Mouse (Mus musculus): ENCODE measurements around the gene Mindy4. TPM values are rescaled to one million over a fixed set of nuclear protein-coding genes. Genes with fewer than 3 reads are reported as not detected.

Gene Mindy4
- total and polyA plus RNA-seq, 3 experiments = not detected

DNA sequence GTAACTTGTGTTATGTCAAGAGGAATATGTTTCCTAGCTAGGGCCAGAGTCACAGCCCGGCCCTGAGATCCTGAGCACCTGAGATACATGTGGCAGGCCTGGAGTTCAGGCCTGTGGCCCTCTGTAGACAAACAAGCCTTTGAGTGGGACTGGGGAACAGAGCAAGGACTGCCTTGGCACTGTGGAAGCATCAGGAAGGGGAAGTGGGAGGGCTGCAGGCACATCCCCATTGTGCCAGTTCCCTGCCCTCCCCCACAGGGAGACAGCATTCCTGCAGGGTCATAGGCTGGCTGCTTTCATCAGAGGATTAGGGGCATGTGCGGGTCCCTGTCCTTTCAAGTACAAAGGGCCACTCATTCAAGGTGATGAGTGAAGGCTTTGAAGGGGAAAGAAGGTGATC is 107.0 kb downstream of the Mindy4 start:
- H3K27ac ChIP-seq (ENCODE audit: insufficient read depth, low read depth) = no peak overlapping the region
- peaks cover 76% of the 10 kb centered on the region for H3K27me3 ChIP-seq (replicated peaks)
- no peaks in the 10 kb centered on the region for H3K36me3 ChIP-seq (replicated peaks in 1 of 2; ENCODE audit: control insufficient read depth in 1 of 2, insufficient read depth in 1 of 2, low read length in 1 of 2)
- TF ChIP-seq ETS1 (conservative IDR thresholded peaks at IDR 0.05; ENCODE audit: low read depth, low read length) = no peak
- TF ChIP-seq ZC3H11A (IDR thresholded peaks at IDR 0.05; ENCODE audit: low read depth, low read length) = no peak
- no peak for TF ChIP-seq MXI1 (IDR thresholded peaks at IDR 0.05; ENCODE audit: low read depth, low read length)
- no peak for TF ChIP-seq PAX5 (IDR thresholded peaks at IDR 0.05; ENCODE audit: low read length)
- no peak for TF ChIP-seq CTCF (conservative IDR thresholded peaks at IDR 0.05 in 1 of 2, IDR thresholded peaks at IDR 0.05 in 1 of 2; ENCODE audit: low read depth in 2 of 2, low read length in 2 of 2)
- TF ChIP-seq SMC3 (IDR thresholded peaks at IDR 0.05; ENCODE audit: low read depth, low read length) = no peak
- no peak for TF ChIP-seq MEF2A (IDR thresholded peaks at IDR 0.05; ENCODE audit: borderline replicate concordance, low read depth, low read length)
- no peak for TF ChIP-seq MAFK (IDR thresholded peaks at IDR 0.05; ENCODE audit: insufficient replicate concordance, low read length)
- TF ChIP-seq NELFE (IDR thresholded peaks at IDR 0.05; ENCODE audit: low read depth, low read length) = no peak
- TF ChIP-seq MYC (IDR thresholded peaks at IDR 0.05; ENCODE audit: low read depth, low read length) = no peak
- TF ChIP-seq BHLHE40 (IDR thresholded peaks at IDR 0.05; ENCODE audit: low read depth, low read length) = no peak
- no peak for TF ChIP-seq POLR2A (IDR thresholded peaks at IDR 0.05; ENCODE audit: low read depth, low read length)
- TF ChIP-seq USF2 (conservative IDR thresholded peaks at IDR 0.05; ENCODE audit: low read depth, low read length) = no peak
- no peak for TF ChIP-seq UBTF (IDR thresholded peaks at IDR 0.05; ENCODE audit: low read depth, low read length)
- no peak for TF ChIP-seq USF1 (IDR thresholded peaks at IDR 0.05; ENCODE audit: low read depth, low read length)
- H3K4me1 ChIP-seq (ENCODE audit: control insufficient read depth in 1 of 2, insufficient read depth in 2 of 2) = no peaks in the 10 kb centered on the region
- H3K9me3 ChIP-seq (replicated peaks; ENCODE audit: low read length) = no peaks in the 10 kb centered on the region
- no peaks in the 10 kb centered on the region for H3K79me2 ChIP-seq (replicated peaks; ENCODE audit: control insufficient read depth, extremely low read depth, insufficient read depth, poor library complexity, severe bottlenecking)
- no peak overlapping the region for H3K4me3 ChIP-seq (replicated peaks in 1 of 3; ENCODE audit: low read depth in 2 of 3, low read length in 2 of 3, poor library complexity in 1 of 3)
- in situ Hi-C loops (cut with MboI; ENCODE audit: low pct_ligation_motif_present, low pct_unique_long_range_greater_than_20kb, low sequenced_read_pairs) = no loop called here
- H3K9ac ChIP-seq (ENCODE audit: insufficient read depth, low read depth) = no peak overlapping the region
- no peak for DNase-seq (ENCODE audit: extremely low read depth)
- dilution Hi-C loops (cut with MboI; ENCODE audit: extremely low pct_ligation_motif_present, extremely low pct_unique_long_range_greater_than_20kb, low sequenced_read_pairs) = no loop called here
- H3K4me2 ChIP-seq (ENCODE audit: insufficient read depth, low read depth, poor library complexity, severe bottlenecking) = no peak overlapping the region

DNA sequence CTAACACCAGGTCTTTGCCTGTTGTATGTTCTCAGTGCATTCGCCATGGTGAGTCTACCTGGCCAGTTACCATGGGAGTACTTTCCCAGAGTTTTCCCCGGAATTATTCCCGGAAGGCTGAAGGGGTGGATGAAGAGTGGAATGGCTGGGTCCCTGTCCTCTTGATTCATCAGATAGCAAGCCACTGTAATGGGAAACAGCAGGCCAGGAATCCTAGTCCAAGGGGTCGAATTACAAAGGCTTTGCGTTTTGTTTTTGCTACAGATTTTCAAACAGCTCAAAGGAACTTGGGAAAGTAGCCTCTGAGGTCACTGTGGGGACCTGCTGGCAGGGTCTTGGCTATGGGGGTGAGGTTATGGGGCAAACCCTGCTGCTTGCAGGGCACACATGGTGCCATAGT is 108.8 kb downstream of the Mindy4 start:
- Histone ChIP-seq H3K4me1 (ENCODE audit: control insufficient read depth in 1 of 2, insufficient read depth in 2 of 2) (no peaks in the 10 kb centered on the region), H3K9me3 (replicated peaks; ENCODE audit: low read length) (no peaks in the 10 kb centered on the region), H3K27me3 (replicated peaks) (peaks cover 79% of the 10 kb centered on the region), H3K79me2 (replicated peaks; ENCODE audit: control insufficient read depth, extremely low read depth, insufficient read depth, poor library complexity, severe bottlenecking) (no peaks in the 10 kb centered on the region), H3K27ac (ENCODE audit: insufficient read depth, low read depth) (no peak overlapping the region), H3K4me3 (replicated peaks in 1 of 3; ENCODE audit: low read depth in 2 of 3, low read length in 2 of 3, poor library complexity in 1 of 3) (no peak overlapping the region), H3K9ac (ENCODE audit: insufficient read depth, low read depth) (no peak overlapping the region), H3K4me2 (ENCODE audit: insufficient read depth, low read depth, poor library complexity, severe bottlenecking) (no peak overlapping the region), H3K36me3 (replicated peaks in 1 of 2; ENCODE audit: control insufficient read depth in 1 of 2, insufficient read depth in 1 of 2, low read length in 1 of 2) (no peaks in the 10 kb centered on the region)
- no peak for DNase-seq (ENCODE audit: extremely low read depth)
- TF ChIP-seq ETS1 (conservative IDR thresholded peaks at IDR 0.05; ENCODE audit: low read depth, low read length) (no peak), NRF1 (IDR thresholded peaks at IDR 0.05; ENCODE audit: low read depth, low read length) (no peak), CTCF (conservative IDR thresholded peaks at IDR 0.05 in 1 of 2, IDR thresholded peaks at IDR 0.05 in 1 of 2; ENCODE audit: low read depth in 2 of 2, low read length in 2 of 2) (no peak), IRF4 (IDR thresholded peaks at IDR 0.05; ENCODE audit: low read depth, low read length) (no peak), ZMIZ1 (IDR thresholded peaks at IDR 0.05; ENCODE audit: low read depth, low read length) (no peak), BHLHE40 (IDR thresholded peaks at IDR 0.05; ENCODE audit: low read depth, low read length) (no peak), E2F4 (IDR thresholded peaks at IDR 0.05; ENCODE audit: insufficient replicate concordance, low read depth, low read length) (no peak), MEF2A (IDR thresholded peaks at IDR 0.05; ENCODE audit: borderline replicate concordance, low read depth, low read length) (no peak), KAT2A (IDR thresholded peaks at IDR 0.05; ENCODE audit: insufficient replicate concordance, low read length) (no peak), POLR2AphosphoS2 (IDR thresholded peaks at IDR 0.05; ENCODE audit: low read depth, low read length) (no peak), ZKSCAN1 (IDR thresholded peaks at IDR 0.05; ENCODE audit: borderline replicate concordance, low read depth, low read length) (no peak), TBP (conservative IDR thresholded peaks at IDR 0.05; ENCODE audit: low read depth, low read length) (no peak)
- dilution Hi-C loops (cut with MboI; ENCODE audit: extremely low pct_ligation_motif_present, extremely low pct_unique_long_range_greater_than_20kb, low sequenced_read_pairs) = no loop called here
- in situ Hi-C loops (cut with MboI; ENCODE audit: low pct_ligation_motif_present, low pct_unique_long_range_greater_than_20kb, low sequenced_read_pairs) = no loop called here
